Mouse (Mus musculus) Patski (cell line): ENCODE measurements around the gene Tmem44. TPM values are rescaled to one million over a fixed set of nuclear protein-coding genes. Genes with fewer than 3 reads are reported as not detected.

Experiments
- ATAC-seq: fragments of 100-300 bp; one replicate; pipeline ENCODE4 v1.8.0; 2021
- CTCF ChIA-PET: fragments of 350-600 bp; sonication (Branson Sonifier 250); formaldehyde crosslinking; loops from one replicate; lab custom pipeline; 2022; ENCODE audit warnings: inconsistent platforms; lab: Charles Lee
- POLR2A ChIA-PET: fragments of 350-600 bp; sonication (Branson Sonifier 250); formaldehyde crosslinking; loops from one replicate; lab custom pipeline; 2022; ENCODE audit warnings: antibody characterized with exemption, inconsistent platforms; lab: Charles Lee
- DNase-seq: peaks from one replicate; pipeline ENCODE4 v3.0.0-alpha.2; 2011; ENCODE audit warnings: low read depth, low spot score
- H3K27me3 ChIP-seq: fragments of 371-371 bp; one replicate; pipeline ENCODE4 v1.5.1; 2021
- CTCF ChIP-seq: fragments of 100-300 bp; IDR thresholded peaks from one replicate; pipeline ENCODE4 v1.5.1; 2021
- in situ Hi-C: fragments of 300-500 bp; cut with MboI; formaldehyde crosslinking; loops from 3 replicates; pipeline ENCODE4 v1.11.1; 2018; ENCODE audit warnings: low pct_unique_long_range_greater_than_20kb, mixed read lengths
- polyA plus RNA-seq: library from polyadenylated mRNA; unstranded; gene quantifications from one replicate; pipeline ENCODE4 v1.2.3, GENCODE M21; 2021

Gene Tmem44
- polyA plus RNA-seq, 1 experiment from 2014 or later, result 8.0 TPM

- ChIA-PET CTCF (interaction anchor here (0.9 kb wide), 1 partner anchor 15 kb away, joined by 3 read pairs; no protein-coding TSS in a partner anchor), POLR2A (no interaction called here)
- ATAC-seq (no peak), DNase-seq (no peak)
- no peak for TF ChIP-seq CTCF
- no peaks in the 10 kb centered on the region for H3K27me3 ChIP-seq
- in situ Hi-C loops, result no loop called here
Observed at GRCm38 (mm10) chr16:30586935-30587493, 36.4 kb upstream of the Tmem44 start.

GRCm38 (mm10) chr16:30580765-30581164 is 30.1 kb upstream of the Tmem44 start:
- H3K27me3 ChIP-seq, result no peaks in the 10 kb centered on the region
- ATAC-seq, result no peak
- in situ Hi-C loops, result no loop called here
- CTCF ChIA-PET, result interaction anchor here (1.1 to 1.9 kb wide), 2 partner anchors 9 to 492 kb away, joined by 3 to 4 read pairs; no protein-coding TSS in a partner anchor
- POLR2A ChIA-PET, result no interaction called here
- no peak for TF ChIP-seq CTCF
- no peak for DNase-seq

GRCm38 (mm10) chr16:30576392-30576791 is 25.8 kb upstream of the Tmem44 start:
- TF ChIP-seq CTCF, result no peak
- no peaks in the 10 kb centered on the region for H3K27me3 ChIP-seq
- ChIA-PET CTCF (no interaction called here), POLR2A (no interaction called here)
- no peak for ATAC-seq
- in situ Hi-C loops, result no loop called here
- no peak for DNase-seq

- in situ Hi-C loops, result no loop called here
- ChIA-PET POLR2A (no interaction called here), CTCF (no interaction called here)
- no peaks in the 10 kb centered on the region for H3K27me3 ChIP-seq
- no peak for TF ChIP-seq CTCF
- ATAC-seq (no peak), DNase-seq (no peak)
Observed at GRCm38 (mm10) chr16:30575815-30576214, 25.2 kb upstream of the Tmem44 start.

- ChIA-PET CTCF (interaction anchor here (0.8 to 1.3 kb wide), 6 partner anchors 9 to 498 kb away, joined by 3 to 4 read pairs (median 4); no protein-coding TSS in a partner anchor), POLR2A (interaction anchor here (0.6 kb wide), 1 partner anchor 31 kb away, joined by 3 read pairs; no protein-coding TSS in a partner anchor)
- ATAC-seq, result peak; percentile 87
- H3K27me3 ChIP-seq, result no peaks in the 10 kb centered on the region
- in situ Hi-C loops, result no loop called here
- TF ChIP-seq CTCF, result no peak
- no peak for DNase-seq
Observed at GRCm38 (mm10) chr16:30572239-30572638, 21.6 kb upstream of the Tmem44 start.

GRCm38 (mm10) chr16:30571378-30571777 is 20.7 kb upstream of the Tmem44 start:
- ChIA-PET CTCF (interaction anchor here (1.1 to 1.3 kb wide), 2 partner anchors 10 to 499 kb away, joined by 4 read pairs; no protein-coding TSS in a partner anchor), POLR2A (no interaction called here)
- in situ Hi-C loops, result no loop called here
- no peak for TF ChIP-seq CTCF
- DNase-seq, result no peak
- ATAC-seq, result no peak
- H3K27me3 ChIP-seq, result no peaks in the 10 kb centered on the region

GRCm38 (mm10) chr16:30570173-30570572 is 19.5 kb upstream of the Tmem44 start:
- no peak for TF ChIP-seq CTCF
- ChIA-PET CTCF (no interaction called here), POLR2A (no interaction called here)
- in situ Hi-C loops, result no loop called here
- no peaks in the 10 kb centered on the region for H3K27me3 ChIP-seq
- ATAC-seq, result no peak
- DNase-seq, result no peak

- ChIA-PET CTCF (interaction anchor here (1.2 kb wide), 1 partner anchor 9 kb away, joined by 3 read pairs; no protein-coding TSS in a partner anchor), POLR2A (no interaction called here)
- TF ChIP-seq CTCF, result no peak
- H3K27me3 ChIP-seq, result no peaks in the 10 kb centered on the region
- DNase-seq (no peak), ATAC-seq (no peak)
- in situ Hi-C loops, result no loop called here
Observed at GRCm38 (mm10) chr16:30565631-30566030, 15.0 kb upstream of the Tmem44 start.

GRCm38 (mm10) chr16:30560601-30561000 is 10.0 kb upstream of the Tmem44 start:
- CTCF ChIA-PET, result interaction anchor here (1.5 to 2.1 kb wide), 2 partner anchors 8 to 22 kb away, joined by 3 to 4 read pairs; no protein-coding TSS in a partner anchor
- ATAC-seq (no peak), DNase-seq (no peak)
- H3K27me3 ChIP-seq, result no peaks in the 10 kb centered on the region
- TF ChIP-seq CTCF, result no peak
- POLR2A ChIA-PET, result no interaction called here
- in situ Hi-C loops, result no loop called here

GRCm38 (mm10) chr16:30559312-30559992 is 8.8 kb upstream of the Tmem44 start:
- no peaks in the 10 kb centered on the region for H3K27me3 ChIP-seq
- in situ Hi-C loops, result no loop called here
- DNase-seq (no peak), ATAC-seq (no peak)
- ChIA-PET POLR2A (interaction anchor here (0.8 kb wide), 1 partner anchor 10 kb away, joined by 3 read pairs; no protein-coding TSS in a partner anchor), CTCF (interaction anchor here (0.8 kb wide), 1 partner anchor 14 kb away, joined by 3 read pairs; no protein-coding TSS in a partner anchor)
- TF ChIP-seq CTCF, result no peak

- POLR2A ChIA-PET, result no interaction called here
- ATAC-seq (no peak), DNase-seq (no peak)
- CTCF ChIA-PET, result no interaction called here
- in situ Hi-C loops, result no loop called here
- TF ChIP-seq CTCF, result no peak
- no peaks in the 10 kb centered on the region for H3K27me3 ChIP-seq
Observed at GRCm38 (mm10) chr16:30554109-30554508, 3.5 kb upstream of the Tmem44 start.
